Mouse (Mus musculus) MN1 (cell line): ENCODE data around the gene Gpn2.
A peak's percentile ranks its signal among the peaks of the same experiment; 100 is the strongest.

Source experiments
- DNase-seq: peaks from one replicate; pipeline ENCODE4 v3.0.0-alpha.2; 2016; ENCODE audit warnings: low spot score

Gene Gpn2

DNA sequence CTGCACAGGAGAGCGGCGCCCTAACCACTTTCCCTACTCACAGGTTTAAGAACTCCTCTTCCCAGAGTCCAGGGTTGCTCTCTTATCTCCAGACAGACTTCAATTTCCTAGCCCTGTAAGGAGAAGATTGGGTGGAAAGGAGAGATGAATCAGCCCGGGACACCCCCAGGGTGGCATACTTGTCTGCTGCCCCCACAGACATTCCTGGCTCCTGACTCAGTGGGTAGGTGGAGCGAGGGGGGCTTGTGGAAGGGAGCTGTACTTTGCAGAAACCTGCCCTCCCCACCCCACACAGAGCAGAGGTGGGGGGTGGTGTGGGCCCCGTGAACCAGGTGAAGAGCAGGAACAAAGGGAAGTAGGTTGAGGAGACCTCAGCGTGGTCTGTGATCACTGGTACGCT lies 11.4 kb downstream of the Gpn2 start:
- DNase-seq, result no peak

- no peak for DNase-seq
Measured at GRCm38 (mm10) chr4:133596084-133596483, 11.9 kb downstream of the Gpn2 start.

GRCm38 (mm10) chr4:133598616-133599015 lies 14.5 kb downstream of the Gpn2 start:
- DNase-seq, result no peak

DNA sequence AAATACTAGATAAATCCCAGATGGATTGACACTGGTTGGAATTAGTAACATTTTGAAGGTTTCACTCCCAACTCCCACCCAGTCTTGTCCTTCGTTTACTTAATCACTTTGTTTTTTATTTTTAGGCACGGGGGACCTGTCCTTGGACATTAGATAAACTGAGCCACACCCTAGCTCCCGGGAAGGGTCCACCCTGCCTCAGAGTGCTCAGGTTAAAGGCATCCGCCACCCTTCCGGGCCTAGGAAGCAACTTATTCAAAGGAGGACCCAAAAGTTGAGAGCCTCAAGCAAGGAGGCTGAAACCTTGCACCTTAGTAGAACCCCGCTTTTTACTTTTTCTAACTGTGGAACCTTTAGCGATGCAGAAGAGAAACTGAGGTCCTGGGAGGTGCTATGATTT lies 15.0 kb downstream of the Gpn2 start:
- no peak for DNase-seq

DNA sequence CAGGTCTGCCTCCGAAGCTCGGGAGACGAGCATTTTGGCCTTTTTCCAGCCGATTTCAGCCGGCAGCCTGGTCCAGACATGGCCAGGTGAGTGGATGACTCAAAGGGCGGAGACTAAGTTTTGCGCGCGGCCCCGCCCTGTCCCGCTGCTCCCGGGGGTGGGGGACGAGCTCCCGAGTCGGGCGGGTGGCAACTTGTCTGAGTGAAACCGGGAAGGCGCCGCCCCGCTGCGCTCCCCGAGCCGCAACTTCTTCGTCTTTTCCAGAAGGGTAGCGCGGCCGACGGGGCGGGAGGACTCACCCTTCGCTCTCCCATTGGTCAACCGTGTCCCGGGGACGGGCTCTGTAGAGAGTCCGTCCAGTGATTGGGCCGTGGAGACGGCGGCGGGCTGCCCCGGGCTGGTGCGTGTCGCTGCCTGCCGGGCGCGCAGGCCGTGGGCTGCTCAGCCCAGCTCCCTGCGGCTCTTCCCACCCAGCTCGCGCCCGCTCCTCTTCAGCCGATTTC lies 15.5 kb downstream of the Gpn2 start:
- peak; percentile 92 for DNase-seq

DNA sequence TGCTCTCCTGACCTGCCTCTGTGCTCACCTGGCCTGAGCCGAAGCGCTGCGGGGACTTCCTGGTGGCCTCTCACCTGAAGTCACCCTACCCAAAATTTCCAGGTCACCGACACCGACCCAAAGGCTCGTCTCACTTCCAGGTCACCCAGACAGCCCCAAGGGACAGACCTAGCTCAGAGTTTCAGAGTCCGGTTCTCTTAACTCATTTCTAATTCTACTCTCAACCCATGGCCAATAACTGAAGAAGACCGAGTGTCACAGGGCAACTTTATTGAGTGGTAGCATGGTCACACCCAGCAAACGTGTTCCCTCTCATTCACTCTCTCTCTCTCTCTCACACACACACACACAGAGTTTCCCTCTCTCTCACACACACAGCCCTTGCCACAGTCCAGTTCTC lies 16.1 kb downstream of the Gpn2 start:
- DNase-seq, result no peak

DNA sequence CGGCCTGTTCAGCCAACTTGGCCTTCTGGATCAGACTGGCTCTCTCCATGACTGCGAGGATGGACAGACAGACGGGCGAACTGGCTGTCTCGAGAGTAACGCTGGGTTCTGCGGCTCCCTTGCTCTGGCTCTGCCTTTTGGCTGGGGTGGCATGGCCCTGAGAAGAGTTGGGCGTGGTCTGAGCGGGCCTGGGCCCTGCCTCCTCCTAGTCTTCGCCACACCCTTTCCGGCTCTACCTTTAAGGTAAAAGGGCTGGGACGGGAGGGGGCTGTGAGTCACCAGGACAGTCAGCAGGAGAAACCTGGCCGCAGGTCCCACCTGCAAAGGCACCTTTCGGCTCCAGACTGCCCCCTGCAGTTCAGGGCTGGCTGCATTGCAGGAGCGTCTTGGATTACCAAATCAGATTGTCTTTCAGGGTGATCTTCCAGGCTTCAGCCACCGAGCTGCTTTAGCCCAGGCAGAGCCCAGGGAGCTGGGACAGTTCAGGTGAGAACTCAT lies 17.6 kb downstream of the Gpn2 start, which contains the start of gene Sfn:
Gene Sfn, minus strand, starts transcription at position 448 of the 498 bp plus-strand sequence.
- DNase-seq, result no peak

DNA sequence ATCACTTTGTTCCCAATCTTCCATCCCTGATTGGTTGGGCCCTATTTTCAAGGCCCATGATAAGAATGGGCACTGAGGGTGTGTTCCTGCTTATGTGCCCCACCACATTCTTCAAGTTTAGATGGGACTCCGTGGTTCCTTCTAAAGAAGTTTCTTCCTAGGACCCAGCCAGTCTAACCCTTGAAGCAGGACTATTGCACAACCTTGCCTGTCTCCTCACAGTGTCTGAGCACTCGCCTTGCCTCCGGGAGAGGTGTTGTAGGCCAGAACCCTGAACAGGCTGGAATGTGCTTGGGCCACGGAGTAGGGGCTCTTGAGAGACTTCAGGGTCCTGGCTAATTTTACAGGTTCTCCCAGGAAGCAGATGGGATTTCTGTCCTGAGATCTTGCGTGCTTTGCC lies 18.9 kb downstream of the Gpn2 start:
- DNase-seq, result no peak

- DNase-seq, result no peak
Measured at GRCm38 (mm10) chr4:133604175-133604574, 20.0 kb downstream of the Gpn2 start.

DNA sequence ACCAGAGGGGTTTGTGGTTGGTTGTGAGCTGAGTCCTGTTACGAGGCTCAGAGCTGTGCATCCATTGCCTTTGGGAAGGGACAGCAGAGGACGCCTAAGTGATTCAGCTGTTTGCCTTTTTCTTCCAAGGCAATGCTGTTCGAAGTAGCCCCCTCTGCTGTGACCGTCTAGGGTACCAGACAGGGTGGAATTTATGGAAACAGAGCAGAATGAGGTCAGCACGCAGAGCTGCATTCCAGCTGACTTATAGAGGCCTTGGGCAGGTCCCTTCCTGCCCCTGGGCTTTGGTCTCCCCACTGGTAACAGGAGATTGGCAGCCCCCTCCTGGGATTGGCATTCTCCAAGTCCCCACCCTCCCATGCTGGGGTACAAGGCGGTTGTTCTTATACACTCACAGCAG lies 20.7 kb downstream of the Gpn2 start:
- DNase-seq, result no peak

DNA sequence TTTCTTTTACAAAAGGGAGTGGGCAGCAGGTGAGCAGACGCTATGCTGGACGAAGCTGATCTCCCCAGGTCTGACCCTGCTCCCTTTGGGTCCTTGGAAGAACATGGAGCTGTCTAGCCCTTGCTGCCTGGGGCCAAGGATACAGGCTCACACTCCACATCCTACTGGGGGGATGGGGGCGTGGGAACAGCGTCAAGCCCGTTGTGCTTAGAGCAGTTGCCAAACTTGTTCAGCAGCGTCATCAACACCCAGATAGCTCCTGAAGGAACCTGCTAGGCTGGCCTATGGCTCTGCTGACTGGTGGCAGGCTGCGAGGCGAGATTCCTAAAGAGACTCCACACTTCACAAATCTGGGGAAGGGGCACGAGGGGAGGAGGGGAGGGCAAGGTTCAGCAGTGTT lies 21.2 kb downstream of the Gpn2 start:
- DNase-seq, result no peak

DNA sequence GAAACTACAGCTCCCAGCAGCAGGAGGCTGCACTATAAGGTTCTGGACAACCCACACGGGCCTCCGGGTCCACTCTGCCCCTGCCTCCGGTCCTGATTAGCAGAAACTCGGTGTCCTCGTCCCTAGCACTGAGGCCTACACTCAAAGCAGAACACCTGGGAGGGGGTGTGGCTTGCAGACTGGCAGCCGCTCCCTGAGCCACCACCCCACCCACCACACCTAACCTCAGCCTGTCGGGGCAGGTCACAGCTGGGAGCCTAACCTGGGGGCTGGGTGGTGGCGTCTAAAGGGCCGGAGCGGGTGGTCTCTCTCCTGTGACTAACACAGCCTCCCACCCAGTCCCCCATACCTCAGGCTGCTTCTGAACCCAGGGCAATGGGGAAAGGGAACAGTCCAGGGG lies 23.1 kb downstream of the Gpn2 start:
- no peak for DNase-seq

GRCm38 (mm10) chr4:133609719-133610118 lies 25.6 kb downstream of the Gpn2 start:
- peak; percentile 76 for DNase-seq

DNA sequence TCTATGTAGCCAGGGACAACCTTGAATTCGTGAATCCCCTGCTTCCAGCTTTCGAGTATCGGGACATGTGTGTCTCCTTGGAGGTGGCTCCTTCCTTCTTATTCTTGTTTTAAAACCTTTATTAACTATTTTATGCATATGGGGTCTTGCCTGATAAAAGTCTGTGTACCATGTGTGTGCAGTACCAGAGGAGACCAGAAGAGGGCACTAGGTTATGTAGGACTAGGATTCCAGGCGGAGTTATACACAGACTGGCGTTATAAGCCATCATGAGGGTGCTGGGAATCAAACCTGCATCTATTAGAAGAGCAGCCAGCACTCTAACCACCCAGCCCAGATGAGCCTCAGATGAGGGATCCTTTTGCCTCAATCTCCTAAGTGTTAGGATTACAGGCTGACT lies 27.7 kb downstream of the Gpn2 start:
- DNase-seq, result no peak

GRCm38 (mm10) chr4:133612416-133612815 lies 28.3 kb downstream of the Gpn2 start:
- no peak for DNase-seq

GRCm38 (mm10) chr4:133613026-133613425 lies 28.9 kb downstream of the Gpn2 start:
- DNase-seq, result no peak

GRCm38 (mm10) chr4:133613867-133614266 lies 29.7 kb downstream of the Gpn2 start:
- no peak for DNase-seq

- DNase-seq, result peak; percentile 98
Measured at GRCm38 (mm10) chr4:133614274-133614761, 30.2 kb downstream of the Gpn2 start.

DNA sequence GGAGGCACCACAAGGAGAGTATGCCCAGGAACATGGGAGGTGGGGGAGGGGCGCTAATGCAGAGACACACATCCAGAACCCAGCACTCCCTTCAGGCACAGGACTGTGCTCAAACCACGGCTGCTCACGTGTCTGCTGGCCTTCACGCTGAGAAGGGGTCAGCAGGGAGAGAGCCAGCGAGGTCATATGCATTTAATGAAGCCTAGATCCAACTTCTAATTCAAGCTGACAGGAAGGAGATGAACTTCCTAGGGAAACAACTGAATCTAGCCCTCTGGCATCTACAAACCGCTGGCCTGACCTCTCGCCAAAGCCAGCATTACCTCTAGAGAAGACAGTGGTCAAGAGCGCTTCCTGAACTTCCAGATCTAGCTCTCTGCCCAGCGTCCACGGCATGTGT lies 31.3 kb downstream of the Gpn2 start:
- DNase-seq, result no peak

DNA sequence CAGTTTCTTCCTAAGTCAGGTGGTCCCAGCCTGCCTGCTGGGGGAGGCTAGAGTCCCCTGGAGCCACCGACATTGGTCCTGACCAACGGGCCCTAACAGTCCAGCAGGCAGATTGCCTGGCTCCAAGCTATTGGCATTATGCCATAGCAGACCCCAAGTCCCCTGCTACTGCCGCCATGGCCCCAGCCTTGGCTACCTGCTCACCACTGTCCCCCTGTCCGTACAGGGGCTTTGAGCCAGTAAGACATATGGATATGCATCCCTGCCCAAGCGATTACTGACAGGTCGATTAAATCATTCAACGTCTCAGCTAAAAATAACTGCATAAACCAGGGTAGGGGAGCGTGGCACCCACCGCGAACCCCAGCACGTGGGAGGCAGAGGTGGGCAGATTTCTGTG lies 33.8 kb downstream of the Gpn2 start:
- no peak for DNase-seq

DNA sequence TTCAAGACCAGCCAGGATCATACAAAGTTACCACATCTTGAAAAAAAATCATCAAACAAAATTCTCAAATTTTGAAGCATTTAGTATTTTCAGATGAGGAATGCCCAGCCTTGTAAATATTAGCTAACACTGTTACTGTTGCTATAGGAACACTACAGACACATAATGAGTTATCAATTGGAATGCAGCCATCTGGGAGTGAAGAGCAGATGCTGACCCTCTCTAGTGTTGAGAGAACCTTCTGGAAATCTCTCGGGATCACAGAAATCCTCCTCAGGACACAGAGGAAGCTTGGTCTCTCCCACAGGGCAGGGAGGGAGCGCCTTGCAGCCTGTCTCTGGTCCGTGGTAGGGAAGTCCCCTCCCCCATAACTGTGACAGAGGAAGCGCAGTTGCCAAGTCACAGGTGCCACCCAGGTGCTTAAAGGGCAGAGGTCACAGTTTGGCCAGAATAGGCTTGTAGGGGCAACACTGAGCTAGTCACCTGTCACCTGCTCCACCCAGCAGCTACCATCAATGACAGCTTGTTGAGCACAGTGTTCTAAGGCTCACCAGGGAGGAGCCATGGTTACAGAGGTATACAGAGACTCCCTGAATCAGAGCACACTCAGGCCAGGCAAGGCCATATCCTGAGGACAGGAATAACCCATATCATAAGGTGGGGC lies 35.4 kb downstream of the Gpn2 start:
- peak; percentile 69 for DNase-seq

- no peak for DNase-seq
Measured at GRCm38 (mm10) chr4:133620668-133621067, 36.5 kb downstream of the Gpn2 start.

DNA sequence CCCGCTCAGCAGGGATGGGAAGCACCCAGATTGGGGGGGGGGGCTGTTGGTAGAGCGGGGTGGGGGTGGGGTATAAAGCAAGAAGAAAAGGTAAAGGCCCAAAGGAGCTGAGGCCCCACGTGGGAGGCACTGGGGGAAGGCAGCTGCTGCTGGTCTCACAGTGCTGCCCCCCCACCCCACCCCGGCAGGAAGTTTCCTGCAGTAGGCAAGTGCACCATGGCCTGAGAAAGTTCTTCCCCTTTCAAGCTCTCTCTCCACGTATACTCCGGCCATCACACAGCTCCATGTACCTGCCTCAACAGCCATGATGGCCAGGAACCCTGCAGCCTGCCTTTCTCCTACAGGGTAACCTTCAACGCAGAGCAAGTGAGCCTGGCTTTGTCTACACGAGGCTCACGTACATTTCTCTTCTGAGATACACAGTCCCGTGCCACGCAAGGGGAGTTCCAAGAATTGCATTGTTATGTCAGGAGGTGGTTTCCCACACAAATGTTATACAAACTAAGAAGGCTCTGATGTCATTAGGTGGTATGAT lies 38.1 kb downstream of the Gpn2 start:
- DNase-seq, result no peak

GRCm38 (mm10) chr4:133624830-133625229 lies 40.7 kb downstream of the Gpn2 start:
- DNase-seq, result no peak
